Mouse (Mus musculus) adipocyte (in vitro differentiated cells): ENCODE measurements at regions not wholly inside any gene's neighbourhood (a gene's known extent, or its start where the extent isn't known, plus 50 kb on each side); places are given as distances from the start of the nearest gene placed in this dataset.

Experiments
- DNase-seq: peaks from one replicate; pipeline ENCODE4 v3.0.0-alpha.2; 2016; ENCODE audit warnings: low spot score

GRCm38 (mm10) chr3:10523359-10523758, 187.9 kb upstream of the Gm38303 start:
- no peak for DNase-seq

- DNase-seq = no peak
These were observed 176.7 kb upstream of the Gm38303 start for GRCm38 (mm10) chr3:10512186-10512585.

GRCm38 (mm10) chr3:10511376-10511775, 175.9 kb upstream of the Gm38303 start:
- peak; percentile 76 for DNase-seq
